Mouse (Mus musculus) testis, adult 2 months (tissue): ENCODE data around the gene Gm42906.

Experiments
- CTCF ChIP-seq: fragments of 200-500 bp; IDR thresholded peaks from 2 replicates; pipeline ENCODE4 v1.5.1; 2012; ENCODE audit warnings: low read depth, mild to moderate bottlenecking, inconsistent platforms, low read length, moderate library complexity; ENCODE audit not compliant: control insufficient read depth, insufficient read depth, insufficient replicate concordance
- POLR2A ChIP-seq: fragments of 200-500 bp; IDR thresholded peaks from 2 replicates; pipeline ENCODE4 v1.6.1; 2012; ENCODE audit warnings: low read depth, mild to moderate bottlenecking, inconsistent platforms, low read length, moderate library complexity; ENCODE audit not compliant: control insufficient read depth

- TF ChIP-seq CTCF = no peak
- no peak for TF ChIP-seq POLR2A
Observed at GRCm38 (mm10) chr5:151042911-151043310, 385.1 kb downstream of the Gm42906 start.
